Mouse (Mus musculus) lung, embryonic 15.5 days (tissue): Measurements from ENCODE around the gene Asphd1. TPM values are rescaled to one million over a fixed set of nuclear protein-coding genes. Genes with fewer than 3 reads are reported as not detected.
A peak's percentile ranks its signal among the peaks of the same experiment; 100 is the strongest.

Experiments
- ATAC-seq: fragments of 200-750 bp; cut with Nextera tagmentation; 2 replicates; pipeline ENCODE4 v1.8.0; 2017; ENCODE audit warnings: moderate number of reproducible peaks, borderline replicate concordance; ENCODE audit not compliant: low FRiP score, low TSS enrichment; ENCODE audit errors: extremely low read depth
- H3K27ac ChIP-seq: fragments of 300-500 bp; sonication (generic); 2 replicates; pipeline ENCODE4 v1.5.1; 2015; ENCODE audit warnings: moderate library complexity, mild to moderate bottlenecking, inconsistent platforms
- H3K27me3 ChIP-seq: fragments of 300-500 bp; sonication (generic); 2 replicates; pipeline ENCODE4 v1.6.1; 2015; ENCODE audit warnings: inconsistent platforms
- H3K36me3 ChIP-seq: fragments of 300-500 bp; sonication (generic); 2 replicates; pipeline ENCODE4 v1.6.1; 2015; ENCODE audit warnings: inconsistent platforms
- H3K4me1 ChIP-seq: fragments of 300-500 bp; sonication (generic); 2 replicates; pipeline ENCODE4 v1.6.1; 2015; ENCODE audit warnings: inconsistent platforms
- H3K4me2 ChIP-seq: fragments of 300-500 bp; sonication (generic); 2 replicates; pipeline ENCODE4 v1.6.1; 2015; ENCODE audit warnings: inconsistent platforms, mild to moderate bottlenecking, moderate library complexity
- H3K4me3 ChIP-seq: fragments of 300-500 bp; sonication (generic); 2 replicates; pipeline ENCODE4 v1.5.1; 2015; ENCODE audit warnings: mild to moderate bottlenecking, inconsistent platforms
- H3K9ac ChIP-seq: fragments of 300-500 bp; sonication (generic); 2 replicates; pipeline ENCODE4 v1.6.1; 2015; ENCODE audit warnings: inconsistent platforms
- H3K9me3 ChIP-seq: fragments of 300-500 bp; sonication (generic); 2 replicates; pipeline ENCODE4 v1.6.1; 2016; ENCODE audit warnings: inconsistent platforms
- whole genome bisulfite sequencing: fragments of 180-500 bp; shearing (Covaris S2); methylation state at CpG from one replicate; pipeline ENCODE4 v1.1.7; 2015; 5-methylcytosine and 5-hydroxymethylcytosine counted together
- polyA plus RNA-seq: library from polyadenylated mRNA; unstranded; fragments of >200 nt; fragmentation: Nextera tagmentation; extraction: Ambion mirVana; gene quantifications from 2 replicates; pipeline ENCODE4 v1.2.1, GENCODE M21; 2015

The Asphd1 gene
- polyA plus RNA-seq, 1 experiment from 2014 or later: 0.09 TPM

GRCm38 (mm10) chr7:126975493-126975892, 26.1 kb upstream of the Asphd1 start:
- no peaks in the 10 kb centered on the region for H3K27me3 ChIP-seq
- H3K9ac ChIP-seq: peak overlapping the region; percentile 99; the same call in 1 of the 2 replicates
- H3K4me3 ChIP-seq: peak overlapping the region; percentile 91
- ATAC-seq: no peak
- H3K9me3 ChIP-seq: no peaks in the 10 kb centered on the region
- H3K36me3 ChIP-seq: peaks cover 24% of the 10 kb centered on the region; the same call in 1 of the 2 replicates
- peaks cover 17% of the 10 kb centered on the region for H3K4me1 ChIP-seq
- 11% methylated on average over 8 of the region's 8 CpGs for WGBS
- peak overlapping the region; percentile 27; the same call in 1 of the 2 replicates for H3K27ac ChIP-seq
- peak overlapping the region; percentile 71 for H3K4me2 ChIP-seq

DNA sequence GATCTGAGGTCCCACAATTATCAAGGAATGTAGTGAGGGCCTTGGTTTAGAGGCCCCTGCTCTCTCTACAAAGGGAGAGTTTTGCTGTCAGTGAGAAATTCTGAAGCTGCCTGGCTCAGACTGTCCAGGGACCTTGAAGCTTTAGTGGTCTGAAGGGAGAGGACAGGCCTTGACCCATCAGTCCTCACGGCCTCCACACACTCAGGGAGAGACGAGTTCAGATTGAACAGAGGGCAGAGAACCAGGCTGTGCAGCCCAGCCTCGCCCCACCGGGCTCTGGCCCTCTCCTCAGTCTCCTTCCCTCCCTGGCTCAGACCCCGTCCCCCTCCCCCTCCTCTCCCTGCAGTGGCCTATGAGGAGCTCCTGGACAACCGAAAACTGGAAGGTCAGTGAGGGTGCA, 18.0 kb upstream of the Asphd1 start:
- Histone ChIP-seq H3K4me3 (no peak overlapping the region), H3K9ac (no peak overlapping the region), H3K4me1 (no peaks in the 10 kb centered on the region), H3K4me2 (no peak overlapping the region), H3K27ac (no peak overlapping the region), H3K36me3 (no peaks in the 10 kb centered on the region), H3K9me3 (no peaks in the 10 kb centered on the region), H3K27me3 (peaks cover 21% of the 10 kb centered on the region)
- ATAC-seq: no peak
- WGBS: 65% methylated on average over 6 of the region's 6 CpGs

DNA sequence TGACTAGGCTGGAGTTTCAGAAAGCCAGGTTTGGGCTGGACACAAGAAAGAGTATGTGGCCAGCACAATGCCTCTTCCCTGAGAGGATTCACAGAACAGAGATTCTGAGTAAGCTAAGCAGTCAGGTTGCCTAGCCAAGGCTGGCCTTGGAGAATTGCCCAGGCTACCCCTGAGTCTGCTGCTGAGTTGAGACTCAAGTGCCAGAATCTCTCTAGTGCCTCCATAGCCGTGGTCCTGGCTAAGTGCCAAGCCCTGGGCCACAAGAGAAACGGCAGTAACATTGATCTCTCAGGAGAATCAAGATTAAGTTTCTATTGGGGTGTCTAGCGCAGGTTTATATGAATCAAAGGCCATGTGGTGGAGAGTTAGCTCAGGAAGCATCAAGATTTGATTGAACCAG, 16.2 kb upstream of the Asphd1 start:
- Histone ChIP-seq H3K4me1 (no peaks in the 10 kb centered on the region), H3K36me3 (no peaks in the 10 kb centered on the region), H3K4me3 (no peak overlapping the region), H3K27ac (no peak overlapping the region), H3K9me3 (no peaks in the 10 kb centered on the region), H3K9ac (no peak overlapping the region), H3K27me3 (peaks cover 30% of the 10 kb centered on the region), H3K4me2 (no peak overlapping the region)
- WGBS: 34% methylated on average over 3 of the region's 3 CpGs
- no peak for ATAC-seq

DNA sequence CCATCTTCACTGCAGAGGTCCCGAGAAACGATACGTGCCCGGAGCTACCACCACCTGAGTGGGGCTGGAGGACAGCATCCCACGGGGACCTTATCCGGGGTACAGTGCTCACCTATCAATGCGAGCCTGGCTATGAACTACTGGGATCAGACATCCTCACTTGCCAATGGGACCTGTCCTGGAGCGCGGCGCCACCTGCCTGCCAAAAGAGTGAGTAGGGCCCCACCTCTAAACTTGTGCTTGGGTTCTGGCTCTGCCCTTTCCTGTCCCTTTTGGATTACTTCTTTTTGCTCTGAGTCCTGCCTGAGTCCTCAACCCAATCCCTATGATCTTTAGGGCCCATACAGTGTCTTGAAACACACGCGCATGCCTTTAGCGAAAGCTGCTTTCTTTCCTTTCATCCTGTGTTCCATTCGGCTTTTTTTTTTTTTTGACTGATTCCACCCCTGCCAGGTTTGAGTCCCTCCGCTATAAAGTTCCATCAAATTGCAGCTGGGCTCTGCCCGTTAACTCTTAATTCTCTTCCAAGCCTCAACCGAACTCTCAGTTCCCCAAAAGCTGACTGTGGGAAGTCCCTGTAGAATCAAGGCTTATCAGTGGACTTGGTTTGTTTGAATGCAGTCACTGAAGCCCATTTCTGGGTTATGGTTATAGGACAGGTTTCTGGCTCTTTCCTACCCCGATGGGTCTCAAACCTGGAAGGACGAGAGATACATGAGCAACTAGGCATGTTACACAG, 14.3 kb upstream of the Asphd1 start:
- WGBS: 29% methylated on average over 19 of the region's 19 CpGs
- Histone ChIP-seq H3K9ac (no peak overlapping the region), H3K9me3 (no peaks in the 10 kb centered on the region), H3K4me1 (peaks cover 9% of the 10 kb centered on the region; the same call in 1 of the 2 replicates), H3K36me3 (no peaks in the 10 kb centered on the region), H3K4me2 (no peak overlapping the region), H3K27ac (no peak overlapping the region), H3K27me3 (peaks cover 30% of the 10 kb centered on the region), H3K4me3 (no peak overlapping the region)
- ATAC-seq: no peak

GRCm38 (mm10) chr7:126961965-126962364, 12.6 kb upstream of the Asphd1 start:
- ATAC-seq: no peak
- no peaks in the 10 kb centered on the region for H3K36me3 ChIP-seq
- peaks cover 30% of the 10 kb centered on the region for H3K27me3 ChIP-seq
- WGBS: 86% methylated on average over 4 of the region's 4 CpGs
- H3K9me3 ChIP-seq: no peaks in the 10 kb centered on the region
- H3K4me3 ChIP-seq: no peak overlapping the region
- no peak overlapping the region for H3K4me2 ChIP-seq
- peaks cover 9% of the 10 kb centered on the region; the same call in 1 of the 2 replicates for H3K4me1 ChIP-seq
- H3K9ac ChIP-seq: no peak overlapping the region
- H3K27ac ChIP-seq: no peak overlapping the region

GRCm38 (mm10) chr7:126961095-126961494, 11.7 kb upstream of the Asphd1 start:
- Histone ChIP-seq H3K4me3 (no peak overlapping the region), H3K9me3 (no peaks in the 10 kb centered on the region), H3K4me1 (peaks cover 9% of the 10 kb centered on the region; the same call in 1 of the 2 replicates), H3K27ac (no peak overlapping the region), H3K9ac (no peak overlapping the region), H3K4me2 (no peak overlapping the region), H3K27me3 (peaks cover 30% of the 10 kb centered on the region), H3K36me3 (no peaks in the 10 kb centered on the region)
- 77% methylated on average over 5 of the region's 5 CpGs for WGBS
- no peak for ATAC-seq

DNA sequence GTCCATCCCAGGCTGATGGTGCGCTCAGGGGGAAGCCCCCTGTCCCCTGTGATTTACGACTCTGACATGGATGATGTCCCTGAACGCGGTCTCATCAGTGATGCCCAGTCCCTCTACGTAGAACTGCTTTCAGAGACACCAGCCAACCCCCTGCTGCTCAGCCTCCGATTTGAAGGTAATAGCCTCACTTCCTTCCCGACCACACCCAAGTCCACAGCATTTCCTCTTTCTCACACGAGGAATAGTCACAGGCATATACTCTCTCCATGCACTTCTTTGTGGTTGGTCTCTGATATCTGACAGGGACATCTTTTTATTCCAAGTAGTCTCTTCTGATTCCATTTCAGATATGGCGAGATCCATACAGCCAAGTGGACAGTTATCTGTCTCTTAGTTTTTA, 10.4 kb upstream of the Asphd1 start:
- Histone ChIP-seq H3K9ac (no peak overlapping the region), H3K27ac (no peak overlapping the region), H3K4me1 (peaks cover 9% of the 10 kb centered on the region; the same call in 1 of the 2 replicates), H3K4me3 (no peak overlapping the region), H3K27me3 (peaks cover 30% of the 10 kb centered on the region), H3K36me3 (no peaks in the 10 kb centered on the region), H3K4me2 (no peak overlapping the region), H3K9me3 (no peaks in the 10 kb centered on the region)
- ATAC-seq: no peak
- WGBS: 48% methylated on average over 9 of the region's 9 CpGs

DNA sequence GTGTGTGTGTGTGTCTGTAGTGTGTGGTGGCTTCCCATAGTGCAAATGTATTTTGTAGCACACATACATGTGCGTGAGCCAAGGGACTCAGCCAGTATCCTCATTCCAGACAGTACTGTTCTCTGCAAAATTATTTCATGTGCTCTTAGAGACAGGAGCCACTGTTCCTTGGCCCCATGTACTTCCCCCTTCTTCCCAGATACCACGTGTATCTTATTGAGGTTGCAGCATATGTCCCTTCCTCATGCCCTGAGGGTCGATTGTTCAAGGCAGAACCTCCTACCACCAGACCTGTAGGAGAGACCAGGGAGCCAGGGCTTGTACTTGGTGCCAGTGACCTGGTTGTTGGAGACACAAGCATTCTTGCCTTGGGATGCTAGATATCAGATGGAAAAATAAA, 5.7 kb upstream of the Asphd1 start:
- Histone ChIP-seq H3K4me1 (peaks cover 11% of the 10 kb centered on the region; the same call in 1 of the 2 replicates), H3K9ac (no peak overlapping the region), H3K27ac (no peak overlapping the region), H3K36me3 (no peaks in the 10 kb centered on the region), H3K4me3 (no peak overlapping the region), H3K9me3 (no peaks in the 10 kb centered on the region), H3K27me3 (peaks cover 35% of the 10 kb centered on the region), H3K4me2 (no peak overlapping the region)
- no peak for ATAC-seq
- WGBS: 57% methylated on average over 3 of the region's 3 CpGs

DNA sequence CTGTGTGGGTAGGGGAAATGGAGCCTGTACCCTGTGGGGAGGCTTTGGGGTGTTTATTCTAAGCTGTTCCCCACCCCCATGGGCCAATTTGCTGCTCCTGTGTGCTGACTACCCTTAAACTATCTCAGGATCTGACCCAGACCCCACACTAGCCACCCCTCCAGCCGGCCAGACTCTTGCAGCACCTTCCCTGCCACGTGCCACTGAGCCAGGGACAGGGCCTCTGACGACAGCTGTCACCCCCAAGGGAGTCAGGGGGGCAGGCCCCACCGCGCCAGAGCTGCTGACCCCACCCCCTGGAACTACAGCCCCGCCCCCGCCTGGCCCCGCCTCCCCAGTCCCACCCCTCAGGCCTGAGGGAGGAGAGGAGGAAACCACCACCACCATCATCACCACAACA, 3.3 kb upstream of the Asphd1 start:
- Histone ChIP-seq H3K27me3 (peaks cover 38% of the 10 kb centered on the region), H3K36me3 (no peaks in the 10 kb centered on the region), H3K4me2 (no peak overlapping the region), H3K9ac (no peak overlapping the region), H3K9me3 (no peaks in the 10 kb centered on the region), H3K4me1 (peaks cover 12% of the 10 kb centered on the region), H3K4me3 (no peak overlapping the region), H3K27ac (no peak overlapping the region)
- WGBS: 0% methylated on average over 6 of the region's 8 CpGs
- ATAC-seq: no peak

DNA sequence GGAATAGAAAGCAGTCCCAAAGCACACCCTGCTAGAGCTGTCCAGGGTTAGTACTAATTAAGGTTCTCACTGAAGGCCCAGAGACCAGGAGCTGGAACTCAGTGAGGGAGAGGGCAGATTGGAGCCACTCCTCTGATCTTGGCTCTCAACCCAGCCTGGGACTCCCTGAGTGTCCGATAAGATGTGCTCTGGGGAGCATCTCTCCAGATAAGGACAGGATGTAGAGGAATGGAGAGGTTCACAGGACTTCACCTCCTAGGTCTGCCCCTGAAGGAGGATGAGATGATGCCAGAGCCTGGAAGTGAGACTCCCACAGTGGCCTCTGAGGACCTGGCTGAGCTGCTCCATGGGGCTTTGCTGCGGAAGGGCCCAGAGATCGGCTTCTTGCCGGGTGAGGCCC, 2.4 kb upstream of the Asphd1 start:
- 33% methylated on average over 4 of the region's 4 CpGs for WGBS
- Histone ChIP-seq H3K4me3 (no peak overlapping the region), H3K4me2 (no peak overlapping the region), H3K9ac (no peak overlapping the region), H3K27me3 (peaks cover 38% of the 10 kb centered on the region), H3K4me1 (peaks cover 12% of the 10 kb centered on the region), H3K9me3 (no peaks in the 10 kb centered on the region), H3K27ac (no peak overlapping the region), H3K36me3 (no peaks in the 10 kb centered on the region)
- ATAC-seq: no peak

- Histone ChIP-seq H3K4me2 (peak overlapping the region; percentile 84), H3K9ac (no peak overlapping the region), H3K4me1 (peaks cover 12% of the 10 kb centered on the region), H3K27ac (no peak overlapping the region), H3K9me3 (no peaks in the 10 kb centered on the region), H3K36me3 (no peaks in the 10 kb centered on the region), H3K27me3 (peaks cover 38% of the 10 kb centered on the region), H3K4me3 (peak overlapping the region; percentile 37; the same call in 1 of the 2 replicates)
- no peak for ATAC-seq
- WGBS: 6% methylated on average over 26 of the region's 26 CpGs
These were observed 1.5 kb upstream of the Asphd1 start for GRCm38 (mm10) chr7:126950647-126951615.
